Mouse (Mus musculus) forebrain, embryonic 10.5 days (tissue): ENCODE measurements around the gene Gm20696. TPM values are rescaled to one million over a fixed set of nuclear protein-coding genes. Genes with fewer than 3 reads are reported as not detected.

Experiments
- DNase-seq: peaks from one replicate; pipeline ENCODE4 v3.0.0-alpha.2; 2017; ENCODE audit warnings: low spot score; ENCODE audit errors: extremely low spot score
- H3K27ac ChIP-seq: fragments of 300-500 bp; sonication (generic); 2 replicates; pipeline ENCODE4 v1.5.1; 2016; ENCODE audit warnings: mild to moderate bottlenecking
- H3K27me3 ChIP-seq: fragments of 300-500 bp; sonication (generic); 2 replicates; pipeline ENCODE4 v1.6.1; 2016; ENCODE audit warnings: mild to moderate bottlenecking; ENCODE audit not compliant: poor library complexity, severe bottlenecking
- H3K36me3 ChIP-seq: fragments of 300-500 bp; sonication (generic); replicated peaks from 2 replicates; pipeline ENCODE4 v1.6.1; 2016; ENCODE audit warnings: mild to moderate bottlenecking, moderate library complexity
- H3K4me1 ChIP-seq: fragments of 300-500 bp; sonication (generic); 2 replicates; pipeline ENCODE4 v1.6.1; 2016
- H3K4me3 ChIP-seq: fragments of 300-500 bp; sonication (generic); 2 replicates; pipeline ENCODE4 v1.5.1; 2016; ENCODE audit warnings: mild to moderate bottlenecking, moderate library complexity
- H3K9me3 ChIP-seq: fragments of 300-500 bp; sonication (generic); 2 replicates; pipeline ENCODE4 v1.6.1; 2016; ENCODE audit warnings: mild to moderate bottlenecking, moderate library complexity
- WGBS: fragments of 180-500 bp; shearing (Covaris S2); methylation state at CpG from one replicate; pipeline ENCODE4 v1.1.7; 2016; 5-methylcytosine and 5-hydroxymethylcytosine counted together
- polyA plus RNA-seq: library from polyadenylated mRNA; unstranded; fragments of >200 nt; fragmentation: Nextera tagmentation; extraction: Ambion mirVana; gene quantifications from 2 replicates; pipeline ENCODE4 v1.2.1, GENCODE M21; 2016

Gene Gm20696
- polyA plus RNA-seq, 1 experiment from 2014 or later: 3.6 TPM

DNA sequence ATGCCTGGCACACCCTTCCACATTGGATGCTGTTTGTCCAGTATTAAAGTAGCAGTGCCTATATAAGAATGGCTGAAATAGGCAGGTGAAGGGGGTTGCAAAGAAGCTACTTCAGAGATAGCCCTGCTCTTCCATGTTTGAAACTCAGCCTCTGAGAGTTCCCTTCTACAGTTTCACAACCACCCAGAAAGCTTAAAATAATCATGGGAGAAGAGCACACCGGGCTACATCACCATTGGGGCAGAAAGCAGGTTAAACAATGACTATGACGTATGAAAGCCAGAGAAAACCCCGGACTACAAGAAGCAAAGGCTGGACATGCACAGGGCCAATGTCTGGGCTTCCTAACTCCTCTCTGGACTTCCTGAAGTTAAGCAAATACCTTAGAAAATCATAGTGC is 394.4 kb downstream of the Gm20696 start:
- no peak overlapping the region for H3K4me3 ChIP-seq
- H3K4me1 ChIP-seq: peaks cover 68% of the 10 kb centered on the region
- WGBS: 88% methylated on average over 3 of the region's 3 CpGs
- no peaks in the 10 kb centered on the region for H3K36me3 ChIP-seq
- no peaks in the 10 kb centered on the region for H3K27me3 ChIP-seq
- no peak for DNase-seq
- no peaks in the 10 kb centered on the region for H3K9me3 ChIP-seq
- no peak overlapping the region for H3K27ac ChIP-seq

- Histone ChIP-seq H3K9me3 (no peaks in the 10 kb centered on the region), H3K4me1 (peaks cover 73% of the 10 kb centered on the region), H3K36me3 (no peaks in the 10 kb centered on the region), H3K4me3 (no peak overlapping the region), H3K27me3 (no peaks in the 10 kb centered on the region), H3K27ac (no peak overlapping the region)
- WGBS: 82% methylated on average over 7 of the region's 7 CpGs
- DNase-seq: no peak
Observed at GRCm38 (mm10) chr6:99271741-99272140, 394.9 kb downstream of the Gm20696 start.

DNA sequence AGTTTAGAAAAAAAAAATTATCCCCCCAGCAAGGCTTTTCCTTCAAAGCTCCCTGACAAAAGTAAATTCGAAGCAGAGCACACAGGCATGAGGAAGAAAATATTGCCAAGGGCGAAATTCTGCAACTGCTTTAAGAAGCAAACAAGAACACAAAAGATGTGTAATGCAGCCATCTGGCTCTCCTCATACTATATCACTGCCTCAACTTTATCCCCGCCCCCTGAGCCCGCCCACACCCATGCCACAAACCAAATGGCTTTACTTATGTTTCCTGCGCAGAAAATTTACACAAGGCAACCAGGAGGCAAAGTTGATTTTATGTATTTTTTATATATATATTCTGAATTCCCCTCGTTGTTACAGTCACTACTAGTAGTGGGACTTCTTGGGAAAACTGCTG is 396.7 kb downstream of the Gm20696 start:
- no peak for DNase-seq
- Histone ChIP-seq H3K4me3 (no peak overlapping the region), H3K4me1 (peaks cover 80% of the 10 kb centered on the region), H3K27me3 (0 out of 2 replicates have a peak, but pooled peaks cover 3% of the 10 kb centered on the region), H3K27ac (no peak overlapping the region), H3K9me3 (no peaks in the 10 kb centered on the region), H3K36me3 (no peaks in the 10 kb centered on the region)
- WGBS: 67% methylated on average over 6 of the region's 6 CpGs

DNA sequence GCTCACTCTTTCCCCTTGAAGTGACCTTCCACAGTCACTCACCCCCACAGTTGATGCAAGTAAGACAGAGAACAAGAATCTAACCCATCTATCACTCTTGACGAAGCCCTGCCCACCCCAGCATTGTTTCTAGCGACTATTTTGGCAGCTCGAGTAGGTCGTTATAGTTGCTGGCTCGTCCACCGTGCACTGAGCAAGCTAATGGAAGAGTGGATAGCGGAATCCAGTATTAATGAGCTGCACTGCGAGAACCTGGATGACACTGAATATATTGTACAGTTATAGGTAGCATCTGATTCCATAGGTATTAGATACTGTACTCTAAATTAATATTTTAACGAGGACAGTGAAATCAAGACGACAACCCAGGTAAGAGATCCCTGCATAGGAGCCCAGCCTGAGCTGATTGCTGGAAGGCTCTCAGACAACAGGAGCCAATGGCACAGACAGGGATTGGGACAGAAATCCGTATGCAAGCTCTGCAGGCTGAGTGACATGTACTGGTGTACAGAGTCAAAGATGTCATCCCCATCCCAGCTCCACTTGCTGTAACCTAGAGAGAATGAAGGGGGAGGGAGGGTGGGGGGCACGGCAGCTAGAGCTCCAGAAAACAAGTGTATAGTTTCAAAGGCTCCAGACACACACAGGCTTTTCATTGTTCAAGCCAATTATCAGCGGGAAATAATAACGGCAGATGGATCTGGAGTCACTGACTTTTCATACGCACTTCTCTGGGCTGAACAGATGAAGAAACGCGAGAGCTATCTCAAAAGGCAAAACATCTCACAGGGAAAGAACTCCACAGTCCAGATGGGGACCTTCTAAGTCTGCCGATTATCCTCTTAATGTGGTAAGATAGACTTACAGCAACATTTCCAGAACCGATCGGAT is 398.2 kb downstream of the Gm20696 start:
- no peak overlapping the region for H3K4me3 ChIP-seq
- no peak for DNase-seq
- no peaks in the 10 kb centered on the region for H3K36me3 ChIP-seq
- 67% methylated on average over 20 of the region's 20 CpGs for WGBS
- H3K4me1 ChIP-seq: peaks cover 82% of the 10 kb centered on the region
- H3K9me3 ChIP-seq: no peaks in the 10 kb centered on the region
- H3K27me3 ChIP-seq: peaks cover 12% of the 10 kb centered on the region
- no peak overlapping the region for H3K27ac ChIP-seq

DNA sequence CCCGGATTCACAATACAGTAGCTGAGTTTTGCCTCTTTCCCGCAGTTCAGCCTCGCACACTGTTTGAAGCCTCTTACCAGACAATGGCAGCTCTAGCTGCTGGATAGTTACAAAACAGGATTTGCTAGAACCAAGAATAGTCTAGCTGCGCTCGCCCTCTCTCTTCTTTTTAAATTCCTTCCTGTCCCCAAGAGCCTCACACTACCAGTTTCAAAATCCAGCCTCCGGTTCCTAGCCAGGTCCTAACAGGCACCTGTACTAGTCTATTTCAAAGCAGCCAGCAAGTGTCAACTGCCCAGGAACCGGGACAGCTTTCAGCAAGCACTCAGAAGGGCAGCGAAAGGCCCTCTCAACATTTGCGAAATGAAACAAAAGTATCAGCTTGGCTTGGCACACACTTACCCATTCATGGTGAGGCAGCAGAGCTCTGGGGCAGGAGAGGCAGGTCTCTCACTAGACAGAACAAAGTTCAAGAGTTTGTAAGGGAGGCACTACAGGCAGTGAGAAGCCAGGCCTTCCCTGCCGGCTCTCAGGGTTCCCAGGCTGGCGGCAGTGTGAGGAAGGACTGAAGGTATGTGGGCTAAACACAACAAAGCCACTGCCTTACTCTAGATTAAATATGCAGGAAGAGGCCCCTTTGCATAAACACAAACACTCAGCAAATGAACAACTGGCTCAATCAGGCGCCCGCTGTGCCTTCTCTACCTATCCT is 400.5 kb downstream of the Gm20696 start:
- peak overlapping the region; percentile 27; the same call in 1 of the 2 replicates for H3K4me3 ChIP-seq
- 10% methylated on average over 13 of the region's 13 CpGs for WGBS
- DNase-seq: peak; percentile 37

GRCm38 (mm10) chr6:99265173-99265572 is 401.4 kb downstream of the Gm20696 start:
- Histone ChIP-seq H3K27ac (no peak overlapping the region), H3K27me3 (peaks cover 12% of the 10 kb centered on the region), H3K36me3 (no peaks in the 10 kb centered on the region), H3K4me3 (no peak overlapping the region; the same call in 1 of the 2 replicates), H3K4me1 (peaks cover 85% of the 10 kb centered on the region), H3K9me3 (no peaks in the 10 kb centered on the region)
- no peak for DNase-seq
- 16% methylated on average over 4 of the region's 4 CpGs for WGBS

More for the DNA sequence above, 400.5 kb downstream of the Gm20696 start:
- no peaks in the 10 kb centered on the region for H3K9me3 ChIP-seq
- H3K27ac ChIP-seq: peak overlapping the region; percentile 76
- H3K27me3 ChIP-seq: peaks cover 12% of the 10 kb centered on the region
- H3K36me3 ChIP-seq: no peaks in the 10 kb centered on the region
- H3K4me1 ChIP-seq: peaks cover 85% of the 10 kb centered on the region

DNA sequence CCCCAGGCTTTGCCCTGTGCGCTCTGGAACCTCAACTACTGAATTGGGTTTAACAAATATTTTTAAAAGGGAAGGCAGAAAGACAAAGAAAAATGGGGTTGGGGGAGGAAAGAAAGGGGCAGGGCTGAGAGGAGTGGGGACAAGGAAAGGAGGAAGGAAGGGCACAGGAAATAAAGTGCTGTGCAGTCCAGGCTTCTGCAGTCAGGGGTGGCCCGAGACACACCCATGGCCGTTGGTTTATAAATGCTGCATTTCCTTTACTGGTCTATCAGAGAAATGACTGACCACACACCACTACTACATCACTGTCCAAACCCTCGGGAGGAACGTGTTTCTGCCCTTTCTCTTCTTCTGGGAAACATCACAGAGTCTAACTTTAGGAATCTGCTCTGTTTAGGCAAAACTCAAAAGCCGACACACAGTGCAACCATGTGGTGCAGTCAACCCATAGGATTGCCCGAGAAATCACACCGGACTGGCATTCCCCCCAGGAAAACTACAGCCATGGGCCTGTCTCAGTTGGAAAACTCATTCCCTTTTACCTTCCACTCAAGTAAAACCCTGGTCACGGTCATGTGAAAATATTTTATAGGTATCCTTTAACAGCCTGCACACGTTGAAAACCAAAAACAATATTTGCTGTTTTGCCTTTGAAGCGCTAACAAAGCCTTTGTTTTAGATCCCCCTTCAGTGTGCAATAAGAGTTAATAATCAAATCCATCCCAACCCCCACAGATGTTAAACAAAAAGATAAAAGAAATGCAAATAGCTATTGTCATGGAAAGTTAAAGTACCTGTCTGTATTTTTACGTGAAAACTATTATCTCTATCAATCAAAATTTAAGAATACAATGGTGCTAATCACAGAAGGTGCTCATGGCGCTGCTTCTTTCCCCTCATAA is 402.2 kb downstream of the Gm20696 start:
- no peak for DNase-seq
- 28% methylated on average over 13 of the region's 13 CpGs for WGBS
- Histone ChIP-seq H3K4me1 (peaks cover 78% of the 10 kb centered on the region), H3K27ac (peak overlapping the region; percentile 44; the same call in 1 of the 2 replicates), H3K9me3 (no peaks in the 10 kb centered on the region), H3K36me3 (no peaks in the 10 kb centered on the region), H3K27me3 (peaks cover 12% of the 10 kb centered on the region), H3K4me3 (no peak overlapping the region)

DNA sequence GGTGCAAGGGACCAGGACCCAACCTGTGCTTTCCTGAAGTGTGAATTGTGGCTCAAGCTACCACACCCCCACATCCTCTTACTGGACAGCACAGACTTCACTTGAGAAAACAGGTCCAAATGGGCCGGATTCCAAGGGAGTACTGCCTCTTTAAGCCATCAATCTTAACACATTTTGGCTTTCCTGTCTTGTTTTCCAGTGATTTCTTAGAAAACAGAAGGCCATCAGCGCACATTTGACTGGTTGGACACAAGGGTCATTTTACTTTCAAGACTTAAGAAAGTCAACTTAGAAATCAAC is 402.8 kb downstream of the Gm20696 start:
- Histone ChIP-seq H3K27me3 (peaks cover 12% of the 10 kb centered on the region), H3K4me1 (peaks cover 74% of the 10 kb centered on the region), H3K36me3 (no peaks in the 10 kb centered on the region), H3K27ac (0 out of 2 replicates have a peak overlapping the region, but pooled peaks have one; percentile 49), H3K9me3 (no peaks in the 10 kb centered on the region), H3K4me3 (no peak overlapping the region)
- no peak for DNase-seq
- WGBS: 44% methylated on average over 2 of the region's 2 CpGs

DNA sequence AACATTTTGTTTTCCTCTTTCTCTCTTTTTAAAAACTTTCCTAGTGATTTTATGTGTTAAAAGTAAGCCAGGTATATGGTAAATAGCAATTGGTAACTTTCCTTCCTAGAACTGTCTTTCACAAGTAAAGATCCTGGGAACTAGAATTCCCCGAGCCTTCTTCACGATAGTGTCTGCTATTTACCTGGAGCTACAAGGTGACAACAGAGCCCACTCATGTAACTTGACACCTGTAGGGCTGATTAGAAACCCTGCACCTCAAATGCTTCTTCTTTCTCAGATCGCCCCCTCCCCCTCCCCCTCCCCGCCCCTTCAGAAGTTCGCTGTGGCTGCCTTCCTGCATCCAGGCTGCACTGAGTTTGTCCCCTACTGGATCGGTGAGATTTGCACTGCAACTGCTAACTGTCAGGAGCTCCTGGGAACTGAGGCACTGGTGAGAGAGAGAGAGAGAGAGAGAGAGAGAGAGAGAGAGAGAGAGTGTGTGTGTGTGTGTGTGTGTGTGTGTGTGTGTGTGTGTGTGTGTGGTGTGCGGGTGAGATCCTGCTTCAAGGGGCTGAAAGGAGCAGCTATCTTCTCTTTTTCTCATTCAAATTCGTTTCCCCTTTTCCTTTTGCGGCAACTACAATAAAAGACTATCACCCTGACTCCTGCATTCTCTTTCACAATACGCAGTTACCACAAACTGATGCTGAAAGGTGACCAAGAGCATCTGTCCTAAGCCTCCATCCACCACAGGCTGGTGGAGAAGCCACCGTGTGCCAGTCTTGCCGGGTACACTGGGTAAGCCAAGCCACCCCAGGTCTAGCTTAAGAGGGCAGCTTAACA is 403.3 kb downstream of the Gm20696 start:
- Histone ChIP-seq H3K27ac (peak overlapping the region; percentile 49; the same call in 1 of the 2 replicates), H3K4me1 (peaks cover 74% of the 10 kb centered on the region), H3K4me3 (no peak overlapping the region), H3K36me3 (no peaks in the 10 kb centered on the region), H3K27me3 (peaks cover 12% of the 10 kb centered on the region), H3K9me3 (no peaks in the 10 kb centered on the region)
- DNase-seq: no peak
- 12% methylated on average over 12 of the region's 12 CpGs for WGBS

- Histone ChIP-seq H3K4me1 (peaks cover 67% of the 10 kb centered on the region), H3K36me3 (no peaks in the 10 kb centered on the region), H3K27me3 (peaks cover 12% of the 10 kb centered on the region), H3K9me3 (no peaks in the 10 kb centered on the region), H3K27ac (no peak overlapping the region), H3K4me3 (no peak overlapping the region)
- WGBS: 76% methylated on average over 4 of the region's 4 CpGs
- DNase-seq: no peak
Observed at GRCm38 (mm10) chr6:99261737-99262130, 404.9 kb downstream of the Gm20696 start.

DNA sequence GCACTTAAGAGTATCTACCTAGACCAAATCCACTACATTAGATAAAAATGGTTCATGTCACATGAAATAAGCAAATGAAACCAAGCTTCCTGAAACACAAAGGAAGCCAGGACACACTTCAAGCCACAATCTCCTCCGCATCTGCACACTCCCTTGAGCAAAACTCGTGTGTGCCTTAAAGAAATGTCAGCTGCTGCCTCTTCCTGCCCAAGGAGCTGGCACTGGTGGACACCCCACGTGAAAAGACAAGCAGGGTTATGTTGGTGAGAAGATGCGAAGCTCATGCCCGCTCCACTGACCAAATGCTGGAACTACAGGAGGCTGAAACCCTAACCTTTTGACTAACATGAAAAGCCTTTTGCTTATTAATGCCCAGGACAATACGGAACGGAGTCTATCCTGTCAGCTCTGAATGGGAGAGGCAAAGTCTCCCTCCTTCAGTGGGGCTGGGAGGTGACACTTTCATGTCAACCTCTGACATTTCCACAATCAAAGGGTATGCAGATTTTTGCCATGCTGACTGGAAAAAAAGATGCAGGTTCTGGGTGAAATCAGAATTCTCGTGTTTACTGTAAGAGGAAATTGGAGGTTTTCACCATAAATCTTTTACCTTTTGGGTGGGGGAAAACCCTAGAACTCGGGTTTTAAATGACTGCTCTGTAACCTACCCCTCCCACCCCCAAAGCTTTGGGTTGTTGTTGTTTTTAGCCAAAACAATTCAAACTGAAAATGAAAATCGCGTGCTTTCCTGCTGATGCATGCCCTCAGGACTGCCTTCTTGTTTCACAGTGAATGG is 405.5 kb downstream of the Gm20696 start:
- peaks cover 61% of the 10 kb centered on the region for H3K4me1 ChIP-seq
- H3K27ac ChIP-seq: 0 out of 2 replicates have a peak overlapping the region, but pooled peaks have one; percentile 25
- no peak for DNase-seq
- no peaks in the 10 kb centered on the region for H3K36me3 ChIP-seq
- no peaks in the 10 kb centered on the region for H3K9me3 ChIP-seq
- WGBS: 60% methylated on average over 11 of the region's 11 CpGs
- no peak overlapping the region for H3K4me3 ChIP-seq
- peaks cover 12% of the 10 kb centered on the region for H3K27me3 ChIP-seq
